Mouse (Mus musculus) E14TG2a.4 (cell line): ENCODE measurements at regions not wholly inside any gene's neighbourhood (a gene's known extent, or its start where the extent isn't known, plus 50 kb on each side); places are given as distances from the start of the nearest gene placed in this dataset.

Experiments used
- CTCF ChIP-seq: conservative IDR thresholded peaks from 2 replicates; pipeline ENCODE4 v1.5.1; 2014; ENCODE audit warnings: low read length
- NANOG ChIP-seq: IDR thresholded peaks from 2 replicates; pipeline ENCODE4 v1.6.1; 2014; ENCODE audit warnings: borderline replicate concordance, low read length, mixed read lengths
- POU5F1 ChIP-seq: IDR thresholded peaks from 2 replicates; pipeline ENCODE4 v1.6.1; 2014; ENCODE audit warnings: low read length, borderline replicate concordance

GRCm38 (mm10) chr12:27552809-27553208 is 210.4 kb upstream of the Sox11 start:
- TF ChIP-seq CTCF (no peak), POU5F1 (no peak), NANOG (no peak)
